Mouse (Mus musculus) lung, postnatal 0 days (tissue): ENCODE measurements at regions not wholly inside any gene's neighbourhood (a gene's known extent, or its start where the extent isn't known, plus 50 kb on each side); places are given as distances from the start of the nearest gene placed in this dataset.

Experiments
- CTCF ChIP-seq: IDR thresholded peaks from 2 replicates; pipeline ENCODE4 v1.5.1; 2016; ENCODE audit warnings: antibody characterized with exemption, mild to moderate bottlenecking
- EP300 ChIP-seq: IDR thresholded peaks from 2 replicates; pipeline ENCODE4 v1.6.1; 2016; ENCODE audit warnings: antibody characterized with exemption, mild to moderate bottlenecking, control low read depth

- TF ChIP-seq CTCF (no peak), EP300 (no peak)
These were observed 315.2 kb downstream of the Fsip2 start for GRCm38 (mm10) chr2:83258613-83259012.
